Mouse (Mus musculus) G1E (cell line): ENCODE data around the gene Mier2. TPM values are rescaled to one million over a fixed set of nuclear protein-coding genes. Genes with fewer than 3 reads are reported as not detected.

ENCODE experiments used
- ATAC-seq: 2 replicates; pipeline ENCODE4 v1.8.0; 2016; ENCODE audit warnings: mild to moderate bottlenecking; ENCODE audit not compliant: insufficient number of reproducible peaks, poor library complexity, low FRiP score, severe bottlenecking; ENCODE audit errors: extremely low read depth
- DNase-seq: peaks from one replicate; pipeline ENCODE4 v3.0.0; 2012; ENCODE audit warnings: low spot score
- H3K27me3 ChIP-seq: 2 replicates; pipeline ENCODE4 v1.6.1; 2012; ENCODE audit warnings: mild to moderate bottlenecking, low read length, inconsistent platforms; ENCODE audit not compliant: insufficient read depth
- H3K36me3 ChIP-seq: replicated peaks from 2 replicates; pipeline ENCODE3; 2012; ENCODE audit warnings: mild to moderate bottlenecking, inconsistent platforms
- H3K4me1 ChIP-seq: 2 replicates; pipeline ENCODE4 v1.6.1; 2012; ENCODE audit warnings: low read depth, low read length, inconsistent platforms, mixed read lengths; ENCODE audit not compliant: insufficient read depth
- H3K4me3 ChIP-seq: 2 replicates; pipeline ENCODE4 v1.5.1; 2012; ENCODE audit warnings: low read depth, mild to moderate bottlenecking, inconsistent platforms, low read length, moderate library complexity, mixed read lengths
- H3K9me3 ChIP-seq: replicated peaks from 2 replicates; pipeline ENCODE4 v1.6.1; 2012; ENCODE audit warnings: inconsistent platforms
- CTCF ChIP-seq: IDR thresholded peaks from 2 replicates; pipeline ENCODE4 v1.5.1; 2012; ENCODE audit warnings: low read depth, low read length, inconsistent platforms, mixed read lengths
- GATA1 ChIP-seq: IDR thresholded peaks from 2 replicates; pipeline ENCODE4 v1.6.1; 2012; ENCODE audit warnings: borderline replicate concordance, low read length, inconsistent platforms, mixed read lengths
- GATA2 ChIP-seq: IDR thresholded peaks from 2 replicates; pipeline ENCODE4 v1.6.1; 2012; ENCODE audit warnings: low read depth, low read length, inconsistent platforms, borderline replicate concordance
- POLR2AphosphoS5 ChIP-seq: IDR thresholded peaks from 2 replicates; pipeline ENCODE4 v1.6.1; 2012; ENCODE audit warnings: low read depth, low read length, inconsistent platforms; ENCODE audit not compliant: insufficient replicate concordance
- TAL1 ChIP-seq: conservative IDR thresholded peaks from 2 replicates; pipeline ENCODE4 v1.6.1; 2012; ENCODE audit warnings: low read depth, low read length, inconsistent platforms, mixed read lengths
- polyA plus RNA-seq: library from polyadenylated mRNA; stranded (reverse); fragments of >175 nt; gene quantifications from 2 replicates; pipeline ENCODE4 v1.2.3, GENCODE M21; 2012
- total RNA-seq, 2 experiments: library from RNA; stranded (forward) in 1 of 2; stranded (reverse) in 1 of 2; fragments of 200-1000 nt in 1 of 2; fragments of >200 nt in 1 of 2; fragmentation: Nextera tagmentation in 1 of 2; gene quantifications; 2 replicates each; pipeline ENCODE4 v1.2.3; 2014 to 2017

Mier2 gene
- total and polyA plus RNA-seq, 3 experiments: 0.05 TPM; not detected in 2

DNA sequence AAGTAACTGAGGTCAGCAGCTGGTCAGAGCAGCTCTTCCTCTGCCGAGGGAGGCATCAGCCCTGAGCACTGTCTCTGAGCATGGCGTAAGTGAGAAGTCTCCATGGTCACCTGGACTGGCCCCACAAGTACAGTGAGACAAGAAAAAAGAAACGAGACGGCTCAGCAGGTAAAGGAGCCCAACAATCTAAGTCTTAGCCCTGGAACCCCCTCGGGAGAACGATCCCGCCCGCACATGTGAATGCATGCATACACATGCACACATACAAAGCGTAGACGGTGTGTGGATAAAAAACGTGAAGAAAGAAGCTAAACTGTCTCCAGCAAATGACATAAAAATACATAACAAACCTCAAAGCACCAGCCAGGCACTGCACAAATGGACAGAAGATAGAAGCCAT lies 8.5 kb downstream of the Mier2 start:
- H3K27me3 ChIP-seq: no peaks in the 10 kb centered on the region; the same call in 1 of the 2 replicates
- DNase-seq (no peak), ATAC-seq (no peak)
- H3K9me3 ChIP-seq: peaks cover 10% of the 10 kb centered on the region; the same call in 1 of the 2 replicates
- TF ChIP-seq CTCF: no peak
- no peak for TF ChIP-seq GATA2
- TF ChIP-seq TAL1: no peak
- no peak for TF ChIP-seq GATA1
- TF ChIP-seq POLR2AphosphoS5: no peak
- H3K36me3 ChIP-seq: no peaks in the 10 kb centered on the region
- H3K4me3 ChIP-seq: no peak overlapping the region
- no peaks in the 10 kb centered on the region; the same call in 1 of the 2 replicates for H3K4me1 ChIP-seq

DNA sequence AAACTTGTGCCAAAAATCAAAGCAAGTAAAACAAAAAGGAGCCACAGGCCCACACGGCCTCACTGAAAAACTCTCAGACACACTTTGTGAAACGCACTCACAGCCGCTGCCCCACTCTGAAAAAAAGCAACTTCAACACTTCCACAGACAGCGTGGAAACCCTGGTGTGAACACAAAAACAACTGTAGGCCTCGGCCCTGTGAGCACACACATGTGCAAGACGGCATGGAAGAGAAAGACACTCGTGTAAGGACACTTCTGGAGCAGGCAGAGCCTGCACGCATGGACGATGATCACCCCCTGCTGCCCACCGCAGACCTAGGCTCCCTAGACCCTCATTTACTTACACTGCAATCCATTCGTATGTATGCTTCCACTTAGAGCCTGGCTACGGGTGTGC lies 9.1 kb downstream of the Mier2 start:
- peaks cover 10% of the 10 kb centered on the region; the same call in 1 of the 2 replicates for H3K9me3 ChIP-seq
- no peak for ATAC-seq
- H3K4me3 ChIP-seq: no peak overlapping the region
- H3K36me3 ChIP-seq: no peaks in the 10 kb centered on the region
- H3K4me1 ChIP-seq: no peaks in the 10 kb centered on the region; the same call in 1 of the 2 replicates
- TF ChIP-seq POLR2AphosphoS5 (no peak), GATA1 (no peak), GATA2 (no peak), TAL1 (no peak), CTCF (no peak)
- H3K27me3 ChIP-seq: no peaks in the 10 kb centered on the region; the same call in 1 of the 2 replicates
- no peak for DNase-seq

- Histone ChIP-seq H3K9me3 (peaks cover 8% of the 10 kb centered on the region; the same call in 1 of the 2 replicates), H3K4me1 (no peaks in the 10 kb centered on the region; the same call in 1 of the 2 replicates), H3K36me3 (no peaks in the 10 kb centered on the region), H3K27me3 (no peaks in the 10 kb centered on the region; the same call in 1 of the 2 replicates), H3K4me3 (no peak overlapping the region)
- ATAC-seq: no peak
- TF ChIP-seq GATA2 (no peak), TAL1 (no peak), POLR2AphosphoS5 (no peak), CTCF (no peak), GATA1 (no peak)
- DNase-seq: no peak
Measured at GRCm38 (mm10) chr10:79544631-79545030, 10.4 kb downstream of the Mier2 start.

GRCm38 (mm10) chr10:79543884-79544597 lies 11.0 kb downstream of the Mier2 start:
- no peak for ATAC-seq
- Histone ChIP-seq H3K27me3 (no peaks in the 10 kb centered on the region; the same call in 1 of the 2 replicates), H3K4me3 (no peak overlapping the region), H3K9me3 (0 out of 2 replicates have a peak, but pooled peaks cover 6% of the 10 kb centered on the region), H3K36me3 (no peaks in the 10 kb centered on the region), H3K4me1 (no peaks in the 10 kb centered on the region; the same call in 1 of the 2 replicates)
- no peak for TF ChIP-seq CTCF
- TF ChIP-seq GATA2: no peak
- TF ChIP-seq TAL1: no peak
- no peak for TF ChIP-seq POLR2AphosphoS5
- no peak for TF ChIP-seq GATA1
- no peak for DNase-seq

DNA sequence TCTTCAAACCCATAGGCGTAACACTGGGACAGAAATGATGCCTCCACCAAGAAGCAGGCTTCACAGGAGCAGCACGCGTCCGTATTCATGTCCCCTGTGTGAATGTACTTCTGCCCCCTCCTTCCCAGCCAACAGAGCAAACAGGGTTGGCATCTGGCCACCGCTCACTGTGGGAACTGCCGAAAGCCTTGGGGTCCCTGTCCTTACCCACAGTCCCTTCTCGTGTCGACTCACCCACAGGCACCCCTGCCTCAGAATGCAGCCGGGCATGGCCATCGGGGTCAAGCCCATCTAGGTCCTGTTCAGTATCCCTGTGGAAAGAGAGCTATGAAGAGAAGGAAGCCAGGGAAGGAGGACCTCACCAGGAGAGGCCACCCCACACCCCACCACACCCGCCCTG lies 12.8 kb downstream of the Mier2 start:
- Histone ChIP-seq H3K4me1 (no peaks in the 10 kb centered on the region; the same call in 1 of the 2 replicates), H3K36me3 (no peaks in the 10 kb centered on the region), H3K9me3 (no peaks in the 10 kb centered on the region), H3K4me3 (no peak overlapping the region), H3K27me3 (no peaks in the 10 kb centered on the region; the same call in none of the 2 replicates)
- TF ChIP-seq GATA2 (no peak), POLR2AphosphoS5 (no peak), CTCF (no peak), GATA1 (no peak)
- ATAC-seq: no peak
- DNase-seq: no peak

- no peak for DNase-seq
- TF ChIP-seq CTCF (no peak), TAL1 (no peak), POLR2AphosphoS5 (no peak), GATA2 (no peak), GATA1 (no peak)
- Histone ChIP-seq H3K9me3 (no peaks in the 10 kb centered on the region), H3K4me1 (no peaks in the 10 kb centered on the region; the same call in 1 of the 2 replicates), H3K27me3 (no peaks in the 10 kb centered on the region; the same call in none of the 2 replicates), H3K36me3 (no peaks in the 10 kb centered on the region), H3K4me3 (no peak overlapping the region)
- ATAC-seq: no peak
Measured at GRCm38 (mm10) chr10:79541522-79541921, 13.5 kb downstream of the Mier2 start.
